Mouse (Mus musculus) c-Kit-positive CD71-positive TER-119-negative erythroid progenitor cells, embryonic 14.5 days (primary cell): Measurements from ENCODE around the gene Galm.
A peak's percentile ranks its signal among the peaks of the same experiment; 100 is the strongest.
"Not testable (repeated sequence)": the region's sequence is repeated elsewhere in the genome, so short reads cannot be mapped to it uniquely, and the experiment has no call there.

ENCODE experiments used
- DNase-seq: peaks from one replicate; pipeline ENCODE4 v3.0.0-alpha.2; 2013; ENCODE audit warnings: low read depth

Galm gene

DNA sequence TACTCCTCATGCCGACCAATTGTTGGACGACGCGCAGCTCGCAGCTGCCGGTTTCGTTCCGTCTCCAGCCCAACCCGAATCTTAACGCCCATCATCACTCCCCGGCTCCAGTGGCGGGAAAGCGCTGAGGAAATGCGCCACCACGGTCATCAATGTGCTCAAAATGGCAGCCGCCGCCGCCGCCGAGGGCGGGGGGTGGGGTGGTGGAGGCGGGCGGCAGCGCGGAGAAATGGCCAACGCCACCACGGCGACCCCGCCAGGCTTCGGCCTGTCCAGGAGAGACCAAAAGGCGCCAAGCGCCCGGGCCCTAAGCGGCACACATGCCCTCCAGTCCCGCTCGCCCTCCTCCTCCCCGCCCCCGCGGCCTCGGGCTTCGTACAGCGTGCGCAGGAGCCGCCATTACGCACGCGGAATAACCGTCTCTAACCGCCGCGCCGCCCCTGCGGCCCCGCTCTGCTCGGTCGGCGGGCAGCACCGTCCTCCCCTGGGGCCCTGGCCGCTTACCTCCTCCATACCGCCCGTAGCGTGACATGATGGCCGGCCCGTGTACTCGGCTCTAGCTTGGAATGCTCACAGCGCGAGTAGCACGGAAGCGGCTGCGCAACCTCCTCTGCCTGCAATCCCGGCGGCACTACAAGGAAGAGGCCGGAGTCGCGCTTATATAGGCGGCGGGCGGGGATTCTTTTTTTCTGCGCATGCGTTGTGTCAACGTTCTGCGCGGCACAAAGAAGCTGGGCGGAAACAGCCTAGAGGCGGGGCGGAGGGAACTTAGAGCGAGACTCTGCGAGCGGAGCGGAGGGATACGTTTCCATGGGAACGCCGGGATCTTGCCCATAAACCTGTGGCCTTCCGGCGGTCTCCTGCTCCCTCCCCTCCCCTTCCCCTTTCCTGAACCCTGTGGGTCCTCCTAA, 79.7 kb downstream of the Galm start, which contains the start of the genes Srsf7 and Ttc39d:
Gene Srsf7 (minus strand): TSS at position 637 of the 911 bp plus-strand sequence.
Gene Ttc39d (plus strand): TSS at position 790 of the 911 bp plus-strand sequence.
- peak; percentile 96 for DNase-seq

DNA sequence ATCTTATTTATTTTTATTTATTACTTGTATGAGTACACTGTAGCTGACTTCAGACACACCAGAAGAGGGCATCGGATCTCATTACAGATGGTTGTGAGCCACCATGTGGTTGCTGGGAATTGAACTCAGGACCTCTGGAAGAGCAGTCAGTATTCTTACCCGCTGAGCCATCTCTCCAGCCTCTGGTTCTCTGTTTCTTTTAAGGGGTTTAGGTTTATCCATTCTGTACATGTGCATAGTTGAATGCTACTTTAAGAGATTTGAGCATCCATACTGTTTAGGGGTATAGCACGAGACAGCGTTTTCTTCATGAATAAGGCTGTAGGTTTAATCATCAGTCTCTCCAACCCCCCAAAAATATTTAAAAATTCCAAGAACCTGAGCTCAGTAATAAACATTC, 86.7 kb downstream of the Galm start:
- not testable (repeated sequence) for DNase-seq

GRCm38 (mm10) chr17:80220131-80220530, 92.9 kb downstream of the Galm start:
- no peak for DNase-seq

GRCm38 (mm10) chr17:80221202-80221601, 93.9 kb downstream of the Galm start:
- DNase-seq = no peak

GRCm38 (mm10) chr17:80221890-80222628, 94.8 kb downstream of the Galm start:
- peak; percentile 51 for DNase-seq

DNA sequence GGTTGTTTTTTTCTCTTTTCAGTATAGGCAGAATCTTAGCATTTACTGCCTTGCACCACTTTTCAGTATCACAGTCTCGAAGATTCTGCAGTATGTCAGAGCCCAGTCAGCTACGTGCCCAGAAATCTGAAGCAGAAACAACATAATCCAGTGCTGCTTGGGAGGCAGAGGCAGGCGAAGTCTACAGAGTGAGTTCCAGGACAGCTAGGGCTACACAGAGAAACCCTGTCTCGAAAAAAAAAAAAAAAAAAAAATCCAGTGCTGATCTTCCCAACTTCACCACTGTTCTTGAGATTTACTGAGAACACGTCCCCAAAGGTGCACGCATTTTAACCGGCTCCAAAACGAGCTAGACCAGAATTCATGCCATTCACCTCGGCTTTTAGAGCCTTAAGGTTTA, 96.6 kb downstream of the Galm start:
- DNase-seq = no peak

DNA sequence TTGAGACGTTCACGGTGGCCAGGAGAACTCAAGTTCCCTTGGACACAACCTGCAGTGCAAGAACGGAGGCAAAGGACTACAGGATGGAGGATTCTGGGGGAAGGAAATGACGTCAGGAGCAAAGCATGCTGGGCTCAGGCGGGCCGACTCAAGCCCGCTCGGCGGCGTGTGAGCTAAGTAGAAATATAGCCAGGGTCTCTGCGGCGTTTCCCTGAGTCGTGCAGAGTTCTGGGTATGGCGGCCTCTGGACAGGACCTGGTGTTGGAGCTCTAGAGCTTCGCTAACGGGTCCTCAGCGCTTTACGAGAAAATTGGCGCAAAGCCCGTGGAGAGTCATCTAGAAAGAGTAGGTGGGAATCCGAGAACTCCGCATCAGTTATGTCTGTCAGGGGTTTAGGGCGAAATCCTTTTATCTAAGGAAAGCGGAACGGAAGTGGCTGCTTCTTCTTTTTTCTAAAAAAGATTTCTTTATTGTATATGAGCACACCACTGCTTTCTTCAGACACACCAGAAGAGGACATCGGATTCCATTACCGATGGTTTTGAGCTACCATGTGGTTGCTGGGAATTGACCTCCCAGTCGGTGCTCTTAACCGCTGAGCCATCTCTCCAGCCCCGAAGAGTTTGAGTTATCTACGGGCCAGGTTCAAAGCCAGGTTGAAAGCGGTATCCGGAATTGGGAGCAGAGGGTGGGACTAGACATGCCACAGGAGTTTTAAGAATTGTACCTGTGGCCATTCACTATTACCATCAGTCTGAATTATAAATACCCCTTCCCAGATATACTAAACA, 97.2 kb downstream of the Galm start, which contains the start of gene Gemin6:
Gene Gemin6 (plus strand): TSS at position 116 of the 791 bp plus-strand sequence.
- DNase-seq = peak; percentile 84

GRCm38 (mm10) chr17:80225142-80225541, 97.9 kb downstream of the Galm start:
- not testable (repeated sequence) for DNase-seq

GRCm38 (mm10) chr17:80229396-80229795, 102.1 kb downstream of the Galm start:
- no peak for DNase-seq

DNA sequence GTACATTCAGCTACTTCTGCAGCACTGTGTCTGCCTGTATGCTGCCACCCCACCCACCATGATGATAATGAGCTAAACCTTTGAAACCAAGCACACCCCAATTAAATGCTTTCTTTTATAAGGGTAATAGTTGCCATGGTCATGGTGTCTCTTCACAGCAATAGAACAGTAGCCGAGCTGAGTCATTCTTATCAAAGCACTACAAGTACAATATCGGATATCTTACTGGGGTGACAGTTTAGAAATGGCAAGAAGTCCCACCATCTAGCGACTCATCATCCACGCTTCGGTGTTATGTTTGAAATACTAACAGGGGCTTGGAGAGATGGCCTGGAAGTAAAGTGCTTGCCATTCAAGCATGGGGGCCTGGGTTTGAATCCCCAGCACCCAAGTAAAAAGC, 106.6 kb downstream of the Galm start:
- DNase-seq = no peak

GRCm38 (mm10) chr17:80234376-80234775, 107.1 kb downstream of the Galm start:
- DNase-seq = no peak
